Mouse (Mus musculus): ENCODE data around the gene Sox4.

Gene Sox4

DNA sequence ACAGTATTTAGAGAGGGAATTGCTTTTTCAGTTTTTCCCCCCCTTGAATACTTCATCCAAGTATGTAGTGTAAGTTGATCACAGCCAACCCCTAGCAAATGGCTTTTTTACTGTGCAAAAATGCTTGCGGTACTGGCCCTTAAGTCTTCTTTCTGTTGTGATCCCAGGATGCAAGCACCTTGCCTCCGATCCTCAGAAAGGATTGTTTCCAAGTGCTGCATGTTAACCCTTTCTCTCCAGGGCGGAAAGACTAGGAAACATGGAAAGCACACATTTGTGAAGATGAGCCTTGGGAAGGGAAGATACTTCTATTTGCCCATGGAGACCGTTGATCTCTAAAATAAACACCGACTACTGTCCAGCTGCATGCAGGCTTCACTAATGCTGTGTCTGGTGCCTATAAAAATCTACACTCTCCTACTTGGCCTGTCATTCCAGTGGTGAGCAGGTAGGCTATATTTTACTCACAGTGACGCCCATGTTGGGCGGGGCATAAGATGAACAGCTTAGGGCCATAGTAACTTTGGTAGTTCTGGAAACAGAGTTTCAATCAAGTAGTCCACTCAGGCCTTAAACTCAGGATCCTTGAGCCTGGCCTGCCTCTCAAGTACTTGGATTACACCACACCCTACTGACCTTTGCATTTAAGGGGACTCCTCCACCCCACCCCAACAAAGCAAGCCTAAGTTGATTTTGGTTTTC, 5.6 kb downstream of the Sox4 start:
- no peak for DNase-seq (ENCODE audit: low spot score in 2 of 2)

- DNase-seq (ENCODE audit: low spot score in 2 of 2) = no peak
These were observed 6.9 kb downstream of the Sox4 start for GRCm38 (mm10) chr13:28946565-28947135.

GRCm38 (mm10) chr13:28945681-28946080, 7.8 kb downstream of the Sox4 start:
- no peak for DNase-seq (ENCODE audit: low spot score in 2 of 2)

- no peak for DNase-seq (ENCODE audit: low spot score in 2 of 2)
These were observed 10.6 kb downstream of the Sox4 start for GRCm38 (mm10) chr13:28942926-28943325.

DNA sequence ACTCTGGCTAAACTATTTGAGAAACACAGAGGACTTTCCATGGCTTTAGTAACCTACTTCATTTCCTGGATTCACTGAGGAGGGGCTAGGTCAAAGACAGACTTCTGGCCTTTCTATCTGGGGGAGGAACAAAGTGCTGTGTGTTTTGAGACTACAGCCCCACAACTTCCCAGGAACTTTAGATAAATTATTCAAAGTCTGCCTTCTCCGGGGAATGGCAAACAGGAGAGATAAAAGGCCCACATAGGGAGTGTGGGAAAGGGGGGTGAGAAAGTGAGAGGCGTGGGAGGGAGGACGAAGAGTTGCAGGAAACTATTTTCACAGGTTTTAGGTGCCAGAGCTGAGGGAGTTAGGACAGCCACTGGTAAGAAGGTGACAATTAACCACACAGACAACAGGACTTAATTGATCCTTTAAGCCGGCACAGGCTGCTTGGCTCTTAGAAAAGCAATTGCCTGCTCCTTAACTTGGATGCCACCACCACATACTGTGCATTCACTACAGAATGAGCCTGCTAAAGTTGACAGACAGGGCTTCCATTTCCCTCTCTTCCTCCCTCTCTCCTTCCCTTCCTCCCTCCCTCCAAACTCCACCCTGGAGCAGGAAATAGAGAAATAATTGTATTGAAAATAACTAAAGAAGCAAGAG, 11.4 kb downstream of the Sox4 start:
- no peak for DNase-seq (ENCODE audit: low spot score in 2 of 2)

DNA sequence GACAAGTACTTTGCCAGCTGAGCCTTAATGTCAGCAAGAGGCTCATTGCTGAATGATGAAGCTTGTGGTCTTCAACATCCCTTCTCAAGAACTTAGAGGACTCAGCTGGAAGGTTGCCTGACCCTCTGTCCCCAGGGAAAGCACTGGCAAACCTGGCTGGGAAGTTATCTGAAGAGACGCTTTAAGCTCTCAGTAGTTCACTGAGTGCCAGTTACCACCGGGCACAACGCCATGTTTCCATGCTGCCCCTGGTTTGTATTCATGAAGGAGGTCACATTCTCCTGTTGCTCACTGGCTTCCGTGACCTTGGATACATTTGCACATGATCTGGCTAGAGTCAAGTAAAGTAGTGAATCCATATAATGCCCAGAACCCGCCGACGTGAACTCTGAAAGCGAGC, 20.1 kb downstream of the Sox4 start:
- DNase-seq (ENCODE audit: low spot score in 2 of 2) = no peak

DNA sequence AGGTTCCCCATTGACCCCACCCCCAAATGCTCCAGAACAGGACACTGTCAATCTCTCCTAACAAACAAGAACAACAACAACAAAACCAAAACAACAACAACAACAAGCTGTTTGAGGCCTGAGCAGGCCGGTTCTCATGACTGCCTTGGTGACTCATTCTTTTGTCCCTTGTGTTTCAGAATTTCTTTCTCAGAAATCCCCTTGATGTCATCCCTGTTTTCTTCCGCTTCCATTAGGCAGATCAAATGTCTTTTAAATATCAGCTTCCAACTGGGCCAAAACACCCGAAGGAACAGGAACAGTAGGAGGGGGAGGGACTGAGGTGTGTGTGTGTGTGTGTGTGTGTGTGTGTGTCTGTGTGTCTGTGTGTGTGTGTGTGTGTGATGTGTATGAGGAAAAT, 21.7 kb downstream of the Sox4 start:
- DNase-seq (ENCODE audit: low spot score in 2 of 2) = no peak

DNA sequence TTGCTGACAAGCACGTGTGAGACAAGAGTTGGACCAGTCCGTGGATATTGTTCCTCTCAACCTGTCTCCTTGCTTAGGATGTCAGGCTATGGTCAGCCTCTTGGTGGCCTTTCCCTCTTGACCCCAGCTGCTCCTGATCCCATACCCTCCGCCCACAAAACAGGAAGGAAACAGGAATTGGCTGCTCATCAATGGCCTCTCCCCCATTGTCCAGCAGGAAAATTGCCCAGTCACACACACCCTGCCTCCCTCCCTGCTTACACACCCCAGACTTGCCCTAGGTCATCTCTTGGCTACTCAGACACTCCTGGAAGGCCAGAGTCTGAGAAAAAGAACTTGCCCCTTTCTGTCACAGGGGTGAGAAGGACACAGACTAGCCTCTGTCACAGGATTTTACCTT, 22.2 kb downstream of the Sox4 start:
- DNase-seq (ENCODE audit: low spot score in 2 of 2) = no peak

DNA sequence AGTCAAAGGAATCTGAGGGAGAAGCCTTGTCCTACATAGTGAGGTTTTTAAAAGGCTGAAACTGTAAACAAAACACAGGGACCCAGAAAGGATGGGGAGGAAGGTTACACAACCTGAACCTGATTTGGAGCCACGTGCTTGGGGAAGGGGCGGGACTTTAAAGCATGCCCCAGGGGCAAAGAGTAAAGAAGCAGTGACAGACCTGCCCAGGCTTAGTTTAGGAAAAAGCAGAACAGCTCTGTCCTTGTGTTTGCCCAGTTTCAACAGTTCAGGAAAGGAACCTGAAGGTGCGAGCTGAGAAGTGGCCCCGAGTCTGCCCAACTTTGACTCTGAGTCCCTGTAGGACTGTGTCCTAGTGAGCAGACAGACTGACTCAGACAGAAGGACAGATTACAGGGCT, 23.1 kb downstream of the Sox4 start:
- DNase-seq (ENCODE audit: low spot score in 2 of 2) = no peak

- DNase-seq (ENCODE audit: low spot score in 2 of 2) = no peak
These were observed 23.6 kb downstream of the Sox4 start for GRCm38 (mm10) chr13:28929936-28930335.

DNA sequence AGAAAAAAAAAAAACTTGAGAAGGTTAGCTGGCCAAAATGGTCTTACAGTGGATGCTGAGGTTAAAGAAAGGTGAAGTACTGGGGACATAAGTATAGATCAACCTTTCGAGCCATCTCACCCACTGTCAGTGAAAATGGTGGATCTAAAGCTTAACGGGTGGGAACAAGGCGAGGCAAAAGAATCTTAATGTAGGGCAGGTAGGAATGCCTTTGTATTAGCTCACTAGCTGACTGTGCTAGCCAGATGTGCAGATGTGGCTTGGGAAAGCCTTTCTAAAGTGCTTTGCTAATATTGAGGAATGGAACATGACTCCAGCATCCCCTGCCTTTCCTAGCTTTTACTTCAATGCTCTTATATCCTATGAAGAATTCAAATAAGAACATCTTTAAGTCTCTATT, 30.4 kb downstream of the Sox4 start:
- no peak for DNase-seq (ENCODE audit: low spot score in 2 of 2)

GRCm38 (mm10) chr13:28917379-28918250, 35.9 kb downstream of the Sox4 start:
- no peak for DNase-seq (ENCODE audit: low spot score in 2 of 2)

- DNase-seq (ENCODE audit: low spot score in 2 of 2) = no peak
These were observed 39.9 kb downstream of the Sox4 start for GRCm38 (mm10) chr13:28913656-28914055.

DNA sequence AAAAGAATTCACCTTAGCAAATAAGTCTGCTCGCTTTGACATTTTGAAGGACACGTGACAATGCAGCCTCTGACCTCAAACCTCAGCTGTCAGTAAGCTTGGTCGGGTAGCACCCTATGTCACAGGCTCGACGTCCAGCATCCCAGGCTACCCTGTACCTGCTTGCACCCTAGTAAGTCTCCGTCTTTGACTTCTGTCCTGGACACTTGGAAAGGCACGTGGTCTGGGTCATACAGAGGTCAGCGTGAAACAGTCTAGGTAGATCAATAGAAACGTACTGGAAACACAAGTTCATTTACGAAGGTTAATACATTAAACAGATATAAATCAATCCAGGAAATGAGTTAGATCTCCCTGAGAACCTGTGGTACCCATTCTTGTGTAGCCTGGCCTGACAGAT, 46.5 kb downstream of the Sox4 start:
- no peak for DNase-seq (ENCODE audit: low spot score in 2 of 2)

All from spleen, postnatal 14 days (tissue).